Mouse (Mus musculus): ENCODE results near the gene Scamp5. TPM values are rescaled to one million over a fixed set of nuclear protein-coding genes. Genes with fewer than 3 reads are reported as not detected.

The Scamp5 gene
- polyA plus RNA-seq, 1 experiment from 2014 or later, result 8.4 TPM

DNA sequence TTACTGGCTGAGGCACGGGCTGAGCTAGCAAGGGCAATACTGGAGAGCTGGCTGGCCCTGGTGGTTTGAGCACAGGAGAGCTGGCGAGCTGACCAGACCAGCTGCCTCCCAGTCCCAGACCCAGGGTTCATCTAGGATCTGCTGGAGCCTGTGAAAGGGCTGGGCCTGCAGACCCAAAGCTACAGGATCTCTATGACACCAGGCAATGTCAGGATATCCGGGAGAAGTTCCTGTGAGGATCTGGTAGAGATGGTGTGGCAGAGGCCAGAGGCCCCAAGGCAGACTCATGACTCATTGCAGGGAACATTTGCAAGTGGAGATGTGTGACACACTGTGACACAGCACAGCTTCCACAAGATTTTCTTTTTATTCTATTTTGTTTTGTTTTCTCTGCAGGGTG is 42.7 kb downstream of the Scamp5 start:
- Histone ChIP-seq H3K9me3 (ENCODE audit: low read length) (no peaks in the 10 kb centered on the region), H3K36me3 (replicated peaks; ENCODE audit: insufficient read depth, low read length) (no peaks in the 10 kb centered on the region), H3K27me3 (ENCODE audit: insufficient read depth, low read length) (no peaks in the 10 kb centered on the region), H3K4me1 (ENCODE audit: insufficient read depth) (peaks cover 26% of the 10 kb centered on the region), H3K9ac (replicated peaks) (no peak overlapping the region), H3K4me2 (ENCODE audit: low read depth, low read length) (no peak overlapping the region), H3K27ac (ENCODE audit: low read depth) (0 out of 2 replicates have a peak overlapping the region, but pooled peaks have one; percentile 16), H3K4me3 (ENCODE audit: low read depth, low read length) (no peak overlapping the region)
- DNase-seq (no peak), ATAC-seq (no peak; the same call in 1 of the 2 replicates)
- WGBS (ENCODE audit: insufficient replicate concordance), result 49% methylated on average over 3 of the region's 3 CpGs
- TF ChIP-seq EP300 (IDR thresholded peaks at IDR 0.05; ENCODE audit: low read depth) (peak; percentile 56; the same call in 1 of the 2 replicates), CTCF (IDR thresholded peaks at IDR 0.05; ENCODE audit: low read depth) (no peak)

DNA sequence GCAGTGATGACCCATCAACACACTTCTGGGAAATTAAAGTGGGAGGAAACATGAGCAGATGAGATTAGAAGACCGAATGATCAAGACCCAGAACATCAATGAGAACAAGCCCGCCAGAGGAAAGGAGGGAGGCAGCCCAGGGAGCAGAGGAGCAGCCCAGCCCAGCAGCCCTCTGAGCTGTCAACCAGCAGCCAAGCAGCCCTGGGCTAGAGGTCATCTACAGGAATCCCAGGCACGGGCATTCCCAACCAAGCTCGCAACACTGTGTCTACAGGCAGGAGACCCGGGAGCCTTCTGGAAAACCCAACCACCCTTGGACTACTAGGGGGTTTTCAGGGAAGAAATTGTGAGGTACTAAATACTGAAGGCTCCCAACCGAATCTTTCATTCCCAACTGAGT is 43.8 kb downstream of the Scamp5 start:
- TF ChIP-seq EP300 (IDR thresholded peaks at IDR 0.05; ENCODE audit: low read depth), result no peak
- TF ChIP-seq CTCF (IDR thresholded peaks at IDR 0.05; ENCODE audit: low read depth), result no peak
- no peak for ATAC-seq

DNA sequence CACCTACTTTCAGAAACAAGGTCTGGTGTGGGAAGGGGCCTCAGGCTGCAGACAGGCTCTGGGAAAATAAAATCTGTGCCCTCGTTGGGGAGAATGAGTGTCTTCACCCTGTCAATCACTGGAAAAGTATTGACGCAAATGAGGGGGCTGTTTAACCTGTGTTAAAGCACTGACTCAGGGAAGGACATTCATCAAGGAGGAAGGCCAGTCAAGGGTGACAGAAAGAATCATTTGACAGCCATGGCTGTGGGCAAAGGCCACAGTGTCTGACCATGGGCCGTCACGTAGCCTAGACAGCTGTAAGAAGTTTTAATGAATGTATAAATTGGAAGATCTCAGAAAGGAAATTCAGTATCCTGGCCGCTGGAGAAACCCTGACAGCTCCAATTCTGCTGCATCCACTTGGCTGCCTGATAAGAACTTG is 46.2 kb downstream of the Scamp5 start:
- Histone ChIP-seq H3K27ac (ENCODE audit: low read depth) (peak overlapping the region; percentile 92), H3K4me2 (ENCODE audit: low read depth, low read length) (no peak overlapping the region), H3K27me3 (ENCODE audit: insufficient read depth, low read length) (no peaks in the 10 kb centered on the region), H3K9ac (replicated peaks) (no peak overlapping the region), H3K9me3 (ENCODE audit: low read length) (no peaks in the 10 kb centered on the region), H3K4me3 (ENCODE audit: low read depth, low read length) (no peak overlapping the region), H3K36me3 (replicated peaks; ENCODE audit: insufficient read depth, low read length) (peaks cover 3% of the 10 kb centered on the region; the same call in 1 of the 2 replicates), H3K4me1 (ENCODE audit: insufficient read depth) (peaks cover 18% of the 10 kb centered on the region)
- TF ChIP-seq EP300 (IDR thresholded peaks at IDR 0.05; ENCODE audit: low read depth), result no peak
- no peak for TF ChIP-seq CTCF (IDR thresholded peaks at IDR 0.05; ENCODE audit: low read depth)
- WGBS (ENCODE audit: insufficient replicate concordance), result 42% methylated on average over 5 of the region's 5 CpGs
- DNase-seq, result no peak
- ATAC-seq, result no peak

More for the DNA sequence above, 43.8 kb downstream of the Scamp5 start:
- no peaks in the 10 kb centered on the region for H3K27me3 ChIP-seq (ENCODE audit: insufficient read depth, low read length)
- 63% methylated on average over 6 of the region's 6 CpGs for WGBS (ENCODE audit: insufficient replicate concordance)
- no peaks in the 10 kb centered on the region for H3K9me3 ChIP-seq (ENCODE audit: low read length)
- H3K36me3 ChIP-seq (replicated peaks; ENCODE audit: insufficient read depth, low read length), result no peaks in the 10 kb centered on the region
- no peak overlapping the region for H3K27ac ChIP-seq (ENCODE audit: low read depth)
- no peak overlapping the region for H3K9ac ChIP-seq (replicated peaks)
- no peak overlapping the region for H3K4me2 ChIP-seq (ENCODE audit: low read depth, low read length)
- H3K4me1 ChIP-seq (ENCODE audit: insufficient read depth), result peaks cover 24% of the 10 kb centered on the region
- no peak for DNase-seq
- H3K4me3 ChIP-seq (ENCODE audit: low read depth, low read length), result no peak overlapping the region

DNA sequence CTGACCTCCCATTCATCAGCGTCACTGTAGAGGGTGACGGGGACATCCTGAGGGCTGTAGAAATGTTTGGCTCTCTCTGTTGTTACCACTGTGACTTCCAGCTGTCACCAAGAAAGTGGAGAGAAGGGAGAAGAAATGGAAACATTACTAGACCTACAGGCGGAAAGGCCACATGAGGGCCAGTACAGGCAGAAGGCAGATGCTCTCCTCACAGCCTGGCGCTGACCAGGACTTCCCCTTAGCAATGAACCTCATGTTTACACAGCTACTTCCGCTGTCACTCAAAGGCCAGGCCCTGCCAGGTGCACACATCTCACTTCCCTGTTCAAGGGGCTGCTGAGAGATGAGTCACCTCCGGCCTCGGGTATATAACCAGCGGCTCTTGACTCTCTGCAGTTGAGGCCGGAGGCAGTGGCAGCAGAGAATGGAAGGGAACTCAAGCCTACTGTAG is 46.7 kb downstream of the Scamp5 start:
- H3K4me1 ChIP-seq (ENCODE audit: insufficient read depth), result peaks cover 18% of the 10 kb centered on the region
- H3K9ac ChIP-seq (replicated peaks), result peak overlapping the region; percentile 44; the same call in 1 of the 2 replicates
- peak overlapping the region; percentile 40 for H3K4me2 ChIP-seq (ENCODE audit: low read depth, low read length)
- no peaks in the 10 kb centered on the region for H3K9me3 ChIP-seq (ENCODE audit: low read length)
- no peak; the same call in 1 of the 2 replicates for TF ChIP-seq CTCF (IDR thresholded peaks at IDR 0.05; ENCODE audit: low read depth)
- peak overlapping the region; percentile 92 for H3K27ac ChIP-seq (ENCODE audit: low read depth)
- DNase-seq, result peak; percentile 82
- H3K36me3 ChIP-seq (replicated peaks; ENCODE audit: insufficient read depth, low read length), result peaks cover 3% of the 10 kb centered on the region; the same call in 1 of the 2 replicates
- no peaks in the 10 kb centered on the region for H3K27me3 ChIP-seq (ENCODE audit: insufficient read depth, low read length)
- WGBS (ENCODE audit: insufficient replicate concordance), result 16% methylated on average over 9 of the region's 9 CpGs
- H3K4me3 ChIP-seq (ENCODE audit: low read depth, low read length), result no peak overlapping the region
- ATAC-seq, result peak; percentile 88

DNA sequence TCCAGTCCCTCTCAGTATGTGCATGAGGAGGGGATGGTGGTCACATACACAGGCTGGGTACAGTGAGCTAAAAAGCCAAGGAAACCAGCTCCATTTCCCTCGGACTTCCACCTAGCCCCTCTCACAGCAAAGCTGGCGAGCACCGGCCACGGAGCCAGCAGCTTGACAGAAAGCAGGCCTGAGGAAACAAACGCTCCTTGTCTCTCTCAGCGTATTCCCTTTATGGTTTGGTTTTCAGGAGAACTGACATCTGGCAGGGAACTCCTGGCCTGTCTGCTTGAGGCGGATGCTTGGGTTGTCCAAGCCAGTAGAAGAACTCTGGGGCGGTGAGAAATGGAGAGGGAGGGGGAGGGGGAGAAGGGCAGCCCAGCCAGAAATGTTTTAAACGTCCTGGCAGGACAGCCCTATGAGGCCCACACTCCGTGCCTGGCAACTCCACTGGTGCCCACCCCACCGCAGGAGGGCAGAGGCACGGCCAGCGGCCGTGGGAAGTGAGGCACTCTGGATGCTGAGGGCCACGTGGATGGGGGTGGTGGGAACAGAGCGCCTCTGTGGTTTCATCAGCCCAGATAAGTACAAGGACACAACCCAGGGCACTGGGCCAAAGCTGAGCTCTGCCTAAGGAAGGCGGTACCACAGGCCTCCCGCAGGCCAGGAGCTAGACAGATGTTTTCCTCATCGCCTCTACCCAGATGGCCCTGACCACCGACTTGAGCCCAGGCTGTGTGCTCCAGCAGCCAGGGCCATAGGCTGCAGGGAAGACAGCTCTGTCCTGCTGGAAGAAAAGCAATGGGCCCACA is 47.3 kb downstream of the Scamp5 start:
- peak overlapping the region; percentile 92 for H3K27ac ChIP-seq (ENCODE audit: low read depth)
- peak; percentile 93 for ATAC-seq
- no peak overlapping the region for H3K4me3 ChIP-seq (ENCODE audit: low read depth, low read length)
- no peaks in the 10 kb centered on the region for H3K9me3 ChIP-seq (ENCODE audit: low read length)
- peak; percentile 17; the same call in 1 of the 2 replicates for TF ChIP-seq CTCF (IDR thresholded peaks at IDR 0.05; ENCODE audit: low read depth)
- TF ChIP-seq EP300 (IDR thresholded peaks at IDR 0.05; ENCODE audit: low read depth), result no peak; the same call in 1 of the 2 replicates
- H3K4me1 ChIP-seq (ENCODE audit: insufficient read depth), result peaks cover 18% of the 10 kb centered on the region
- DNase-seq, result peak; percentile 89
- peak overlapping the region; percentile 40 for H3K4me2 ChIP-seq (ENCODE audit: low read depth, low read length)
- no peaks in the 10 kb centered on the region for H3K27me3 ChIP-seq (ENCODE audit: insufficient read depth, low read length)
- H3K9ac ChIP-seq (replicated peaks), result peak overlapping the region; percentile 44
- 23% methylated on average over 20 of the region's 20 CpGs for WGBS (ENCODE audit: insufficient replicate concordance)
- H3K36me3 ChIP-seq (replicated peaks; ENCODE audit: insufficient read depth, low read length), result peaks cover 3% of the 10 kb centered on the region; the same call in 1 of the 2 replicates

DNA sequence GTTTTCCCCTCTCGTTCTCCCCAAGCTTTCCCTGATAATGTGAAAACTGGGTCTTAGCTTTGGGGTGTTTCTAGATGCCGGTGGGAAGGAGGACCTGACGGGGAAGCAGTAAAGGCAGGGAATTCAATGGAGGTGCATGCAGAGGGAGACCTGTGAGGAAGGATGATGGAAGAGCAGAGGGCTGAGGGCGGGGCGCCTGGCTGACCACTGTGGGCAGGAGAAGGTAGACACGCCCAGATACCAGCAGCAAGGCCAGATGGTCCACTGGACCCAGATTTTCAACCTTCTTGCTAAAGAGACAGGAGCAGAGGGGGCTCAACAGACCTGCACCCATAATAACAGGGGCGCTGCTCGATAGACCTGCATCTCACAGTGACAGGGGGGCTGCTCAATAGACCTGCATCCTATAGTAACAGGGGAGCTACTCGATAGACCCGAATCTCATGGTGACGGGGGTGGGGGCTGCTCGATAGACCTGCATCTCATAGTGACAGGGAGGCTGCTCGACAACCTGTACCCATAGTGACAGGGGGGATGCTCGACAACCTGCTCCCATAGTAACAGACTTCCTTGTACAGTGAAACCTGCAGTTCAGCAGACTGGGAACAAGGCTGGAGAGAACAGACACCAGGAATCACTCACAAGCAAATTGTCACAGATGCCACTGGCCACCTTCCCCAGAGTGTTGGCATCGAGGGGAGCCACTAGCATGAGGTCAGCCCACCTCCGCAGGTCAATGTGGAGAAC is 48.2 kb downstream of the Scamp5 start:
- ATAC-seq (no peak), DNase-seq (no peak)
- Histone ChIP-seq H3K4me3 (ENCODE audit: low read depth, low read length) (no peak overlapping the region), H3K36me3 (replicated peaks; ENCODE audit: insufficient read depth, low read length) (peaks cover 3% of the 10 kb centered on the region; the same call in 1 of the 2 replicates), H3K27me3 (ENCODE audit: insufficient read depth, low read length) (no peaks in the 10 kb centered on the region), H3K4me1 (ENCODE audit: insufficient read depth) (peaks cover 18% of the 10 kb centered on the region), H3K4me2 (ENCODE audit: low read depth, low read length) (no peak overlapping the region), H3K27ac (ENCODE audit: low read depth) (peak overlapping the region; percentile 92; the same call in 1 of the 2 replicates), H3K9me3 (ENCODE audit: low read length) (no peaks in the 10 kb centered on the region), H3K9ac (replicated peaks) (no peak overlapping the region; the same call in 1 of the 2 replicates)
- TF ChIP-seq CTCF (IDR thresholded peaks at IDR 0.05; ENCODE audit: low read depth), result no peak
- no peak for TF ChIP-seq EP300 (IDR thresholded peaks at IDR 0.05; ENCODE audit: low read depth)
- WGBS (ENCODE audit: insufficient replicate concordance), result 84% methylated on average over 16 of the region's 16 CpGs
